Mouse (Mus musculus) intestine, embryonic 15.5 days (tissue): Measurements from ENCODE around the gene Xpo6. TPM values are rescaled to one million over a fixed set of nuclear protein-coding genes. Genes with fewer than 3 reads are reported as not detected.

ENCODE experiments used
- ATAC-seq: fragments of 200-750 bp; cut with Nextera tagmentation; 2 replicates; pipeline ENCODE4 v1.8.0; 2017; ENCODE audit warnings: moderate TSS enrichment, moderate library complexity
- H3K27ac ChIP-seq: fragments of 300-500 bp; sonication (generic); 2 replicates; pipeline ENCODE4 v1.5.1; 2015; ENCODE audit warnings: mild to moderate bottlenecking, inconsistent platforms
- H3K27me3 ChIP-seq: fragments of 300-500 bp; sonication (generic); replicated peaks from 2 replicates; pipeline ENCODE4 v1.6.1; 2015; ENCODE audit warnings: inconsistent platforms
- H3K36me3 ChIP-seq: fragments of 300-500 bp; sonication (generic); 2 replicates; pipeline ENCODE4 v1.6.1; 2015; ENCODE audit warnings: inconsistent platforms
- H3K4me1 ChIP-seq: fragments of 300-500 bp; sonication (generic); replicated peaks from 2 replicates; pipeline ENCODE4 v1.6.1; 2015; ENCODE audit warnings: inconsistent platforms
- H3K4me2 ChIP-seq: fragments of 300-500 bp; sonication (generic); replicated peaks from 2 replicates; pipeline ENCODE4 v1.6.1; 2015; ENCODE audit warnings: mild to moderate bottlenecking, inconsistent platforms
- H3K4me3 ChIP-seq: fragments of 300-500 bp; sonication (generic); replicated peaks from 2 replicates; pipeline ENCODE4 v1.5.1; 2015; ENCODE audit warnings: inconsistent platforms
- H3K9ac ChIP-seq: fragments of 300-500 bp; sonication (generic); 2 replicates; pipeline ENCODE4 v1.6.1; 2015; ENCODE audit warnings: inconsistent platforms
- H3K9me3 ChIP-seq: fragments of 300-500 bp; sonication (generic); 2 replicates; pipeline ENCODE4 v1.6.1; 2016; ENCODE audit warnings: inconsistent platforms
- WGBS: fragments of 180-500 bp; shearing (Covaris S2); methylation state at CpG from one replicate; pipeline ENCODE4 v1.1.7; 2015; 5-methylcytosine and 5-hydroxymethylcytosine counted together
- polyA plus RNA-seq: library from polyadenylated mRNA; unstranded; fragments of >200 nt; fragmentation: Nextera tagmentation; extraction: Ambion mirVana; gene quantifications from 2 replicates; pipeline ENCODE4 v1.2.1, GENCODE M21; 2015

Xpo6 gene
- polyA plus RNA-seq, 1 experiment from 2014 or later = 37.4 TPM

DNA sequence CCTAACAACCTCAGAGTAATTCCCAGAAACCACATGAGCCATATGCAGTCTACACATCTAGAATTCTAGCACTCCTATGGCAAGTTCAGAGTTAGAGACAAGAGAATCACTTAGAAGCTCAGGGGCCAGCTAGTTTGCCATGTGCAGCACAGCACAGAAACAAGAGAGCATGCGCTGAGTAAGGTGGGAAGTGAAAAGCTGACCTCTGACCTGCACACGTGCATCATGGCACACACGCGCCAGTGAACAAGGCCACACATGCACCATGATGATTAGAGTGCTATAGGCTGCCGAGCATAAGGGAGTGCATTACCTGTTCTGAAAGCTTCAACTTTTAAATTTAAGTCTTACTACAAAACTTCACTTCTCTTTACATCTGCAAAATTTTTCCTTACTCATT lies 45.6 kb downstream of the Xpo6 start:
- H3K36me3 ChIP-seq = peaks cover 13% of the 10 kb centered on the region
- no peaks in the 10 kb centered on the region for H3K9me3 ChIP-seq
- H3K9ac ChIP-seq = no peak overlapping the region
- 87% methylated on average over 5 of the region's 5 CpGs for WGBS
- no peak overlapping the region for H3K4me3 ChIP-seq
- no peaks in the 10 kb centered on the region for H3K27me3 ChIP-seq
- H3K4me1 ChIP-seq = no peaks in the 10 kb centered on the region
- H3K4me2 ChIP-seq = no peak overlapping the region
- no peak overlapping the region for H3K27ac ChIP-seq
- no peak for ATAC-seq

- ATAC-seq = no peak
- WGBS = 89% methylated on average over 4 of the region's 4 CpGs
Observed at GRCm38 (mm10) chr7:126152324-126152723, 48.0 kb downstream of the Xpo6 start.

GRCm38 (mm10) chr7:126146156-126146555 lies 54.1 kb downstream of the Xpo6 start:
- Histone ChIP-seq H3K4me3 (no peak overlapping the region), H3K36me3 (peaks cover 2% of the 10 kb centered on the region), H3K27me3 (no peaks in the 10 kb centered on the region), H3K4me2 (no peak overlapping the region), H3K9ac (no peak overlapping the region), H3K4me1 (no peaks in the 10 kb centered on the region), H3K27ac (no peak overlapping the region), H3K9me3 (no peaks in the 10 kb centered on the region)
- WGBS = 79% methylated on average over 1 of the region's 1 CpGs
- ATAC-seq = no peak

More at GRCm38 (mm10) chr7:126152324-126152723, 48.0 kb downstream of the Xpo6 start:
- Histone ChIP-seq H3K4me1 (no peaks in the 10 kb centered on the region), H3K9ac (no peak overlapping the region), H3K4me2 (no peak overlapping the region), H3K36me3 (peaks cover 10% of the 10 kb centered on the region), H3K9me3 (no peaks in the 10 kb centered on the region), H3K4me3 (no peak overlapping the region), H3K27me3 (no peaks in the 10 kb centered on the region), H3K27ac (no peak overlapping the region)

DNA sequence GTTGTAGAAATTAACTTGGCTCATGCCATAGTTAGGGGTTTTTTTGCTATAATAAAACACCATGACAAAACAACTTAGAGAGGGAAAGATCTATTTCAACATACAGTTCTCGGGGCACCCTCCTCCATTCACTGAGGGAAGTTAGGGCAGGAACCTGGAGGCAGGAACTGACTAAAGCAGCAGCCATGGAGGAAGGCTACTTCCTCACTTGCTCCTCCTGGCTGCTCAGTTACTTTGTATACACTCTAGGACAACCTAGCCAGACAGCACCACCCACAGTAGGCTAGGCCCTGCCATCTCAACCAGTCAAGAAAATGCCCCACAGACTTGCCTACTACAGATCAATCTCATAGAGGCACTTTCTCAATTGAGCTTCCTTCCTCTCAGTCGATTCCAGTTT lies 55.9 kb downstream of the Xpo6 start:
- no peaks in the 10 kb centered on the region for H3K9me3 ChIP-seq
- no peaks in the 10 kb centered on the region for H3K4me1 ChIP-seq
- H3K9ac ChIP-seq = no peak overlapping the region
- H3K4me2 ChIP-seq = no peak overlapping the region
- H3K36me3 ChIP-seq = peaks cover 8% of the 10 kb centered on the region
- H3K4me3 ChIP-seq = no peak overlapping the region
- H3K27ac ChIP-seq = no peak overlapping the region
- H3K27me3 ChIP-seq = no peaks in the 10 kb centered on the region
- ATAC-seq = no peak
- WGBS = 89% methylated on average over 2 of the region's 2 CpGs

DNA sequence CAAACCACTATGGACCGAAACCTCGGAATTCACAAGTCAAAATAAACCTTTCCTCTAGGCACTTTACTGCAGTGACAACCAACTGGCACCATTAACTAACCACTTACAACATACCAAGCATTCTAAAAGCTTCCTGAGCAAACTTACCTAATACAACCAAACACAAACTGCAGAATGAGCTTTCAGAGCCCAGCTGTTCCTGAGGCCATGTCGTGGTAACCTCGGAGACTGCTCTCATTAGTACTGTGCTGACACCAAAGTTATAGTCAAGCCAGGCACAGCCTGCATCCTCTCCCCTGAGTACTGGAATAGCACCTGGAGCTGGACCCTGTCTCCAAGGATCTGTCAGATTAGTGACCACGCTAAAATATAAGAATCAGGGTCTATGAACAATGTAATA lies 62.5 kb downstream of the Xpo6 start:
- ATAC-seq = no peak
- H3K9ac ChIP-seq = no peak overlapping the region
- H3K9me3 ChIP-seq = no peaks in the 10 kb centered on the region
- H3K4me2 ChIP-seq = no peak overlapping the region
- 93% methylated on average over 5 of the region's 5 CpGs for WGBS
- H3K27me3 ChIP-seq = no peaks in the 10 kb centered on the region
- no peaks in the 10 kb centered on the region for H3K4me1 ChIP-seq
- no peak overlapping the region for H3K27ac ChIP-seq
- H3K36me3 ChIP-seq = peaks cover 16% of the 10 kb centered on the region; the same call in 1 of the 2 replicates
- no peak overlapping the region for H3K4me3 ChIP-seq

DNA sequence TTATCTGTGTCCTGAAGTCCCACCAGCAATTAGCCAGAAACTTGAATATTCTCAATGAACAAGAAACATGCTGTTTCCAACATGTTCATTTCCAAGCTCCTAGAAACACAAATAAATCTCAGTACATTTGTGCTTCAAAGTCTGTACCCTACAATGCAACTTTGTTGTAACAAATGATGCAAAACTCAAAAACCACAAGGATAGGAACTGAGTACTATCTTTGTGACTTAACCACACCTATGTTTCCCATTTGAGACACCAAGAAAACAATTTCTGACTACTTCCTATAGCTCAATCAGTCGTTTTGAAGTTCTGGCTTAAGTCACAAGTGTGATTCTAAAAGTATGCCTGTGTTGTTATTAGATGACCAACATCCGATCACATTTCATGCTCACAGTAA lies 64.9 kb downstream of the Xpo6 start:
- no peaks in the 10 kb centered on the region for H3K9me3 ChIP-seq
- peaks cover 11% of the 10 kb centered on the region; the same call in 1 of the 2 replicates for H3K36me3 ChIP-seq
- no peaks in the 10 kb centered on the region for H3K27me3 ChIP-seq
- ATAC-seq = no peak
- no peak overlapping the region for H3K4me2 ChIP-seq
- 76% methylated on average over 2 of the region's 2 CpGs for WGBS
- no peak overlapping the region for H3K4me3 ChIP-seq
- no peak overlapping the region for H3K27ac ChIP-seq
- no peak overlapping the region for H3K9ac ChIP-seq
- no peaks in the 10 kb centered on the region for H3K4me1 ChIP-seq

- Histone ChIP-seq H3K4me2 (no peak overlapping the region), H3K4me3 (no peak overlapping the region), H3K27ac (no peak overlapping the region), H3K9me3 (no peaks in the 10 kb centered on the region), H3K27me3 (no peaks in the 10 kb centered on the region), H3K4me1 (no peaks in the 10 kb centered on the region), H3K36me3 (peaks cover 11% of the 10 kb centered on the region; the same call in 1 of the 2 replicates), H3K9ac (no peak overlapping the region)
- 88% methylated on average over 4 of the region's 4 CpGs for WGBS
- ATAC-seq = no peak
Observed at GRCm38 (mm10) chr7:126134634-126135321, 65.5 kb downstream of the Xpo6 start.

GRCm38 (mm10) chr7:126127673-126128072 lies 72.6 kb downstream of the Xpo6 start:
- no peak overlapping the region for H3K4me3 ChIP-seq
- H3K27ac ChIP-seq = no peak overlapping the region
- no peaks in the 10 kb centered on the region for H3K4me1 ChIP-seq
- H3K9me3 ChIP-seq = no peaks in the 10 kb centered on the region
- H3K4me2 ChIP-seq = no peak overlapping the region
- no peak for ATAC-seq
- H3K9ac ChIP-seq = no peak overlapping the region
- no peaks in the 10 kb centered on the region for H3K27me3 ChIP-seq
- WGBS = 90% methylated on average over 2 of the region's 2 CpGs
- peaks cover 16% of the 10 kb centered on the region; the same call in 1 of the 2 replicates for H3K36me3 ChIP-seq

GRCm38 (mm10) chr7:126126502-126126901 lies 73.8 kb downstream of the Xpo6 start:
- H3K27ac ChIP-seq = no peak overlapping the region
- no peak overlapping the region; the same call in 1 of the 2 replicates for H3K4me2 ChIP-seq
- H3K36me3 ChIP-seq = peaks cover 20% of the 10 kb centered on the region; the same call in 1 of the 2 replicates
- no peak overlapping the region for H3K9ac ChIP-seq
- WGBS = 45% methylated on average over 3 of the region's 3 CpGs
- H3K9me3 ChIP-seq = no peaks in the 10 kb centered on the region
- peak; percentile 92 for ATAC-seq
- no peak overlapping the region for H3K4me3 ChIP-seq
- H3K27me3 ChIP-seq = no peaks in the 10 kb centered on the region
- H3K4me1 ChIP-seq = no peaks in the 10 kb centered on the region

DNA sequence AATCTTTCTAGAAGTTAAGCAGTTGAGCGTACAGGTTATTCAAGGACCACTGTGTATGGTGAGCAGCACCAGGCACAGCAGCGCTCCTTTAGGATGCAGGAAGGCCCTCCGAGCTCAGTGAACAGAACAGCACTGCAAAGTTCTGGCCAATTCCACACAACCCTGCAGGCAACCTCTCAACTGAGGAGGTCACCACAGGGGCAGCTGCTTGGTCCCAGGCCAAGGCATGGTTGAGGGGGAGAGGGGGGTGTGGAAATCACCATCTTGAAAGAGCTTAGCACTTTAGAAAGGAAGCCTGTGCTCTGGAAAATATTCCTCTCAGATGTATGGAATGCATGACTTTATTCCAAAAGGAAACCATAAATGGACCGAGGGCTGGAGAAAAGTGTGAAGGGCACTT lies 78.8 kb downstream of the Xpo6 start:
- WGBS = 71% methylated on average over 4 of the region's 4 CpGs
- no peak overlapping the region for H3K4me2 ChIP-seq
- H3K4me3 ChIP-seq = no peak overlapping the region
- H3K27me3 ChIP-seq = no peaks in the 10 kb centered on the region
- H3K9me3 ChIP-seq = no peaks in the 10 kb centered on the region
- no peak overlapping the region for H3K9ac ChIP-seq
- ATAC-seq = no peak
- H3K4me1 ChIP-seq = no peaks in the 10 kb centered on the region
- no peak overlapping the region for H3K27ac ChIP-seq
- peaks cover 29% of the 10 kb centered on the region; the same call in 1 of the 2 replicates for H3K36me3 ChIP-seq

DNA sequence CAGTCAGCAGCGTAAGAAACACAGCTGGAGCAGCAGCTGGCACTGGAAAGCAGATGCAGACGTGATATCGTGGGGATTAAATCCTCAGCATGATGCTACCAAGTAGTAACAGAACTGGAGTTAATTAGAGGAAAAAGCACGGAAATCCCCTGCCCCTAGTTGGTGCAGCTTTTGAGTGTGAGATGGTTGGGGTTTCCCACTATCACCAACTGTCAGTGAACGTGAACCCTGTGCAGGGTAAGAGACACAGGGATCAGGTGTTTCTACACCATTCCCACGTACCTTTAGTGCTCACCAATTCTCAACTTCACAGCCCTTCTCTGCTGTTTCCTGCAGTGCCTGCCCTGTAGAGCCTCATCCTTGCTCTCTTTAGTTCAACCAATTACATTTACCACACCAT lies 80.5 kb downstream of the Xpo6 start:
- Histone ChIP-seq H3K36me3 (peaks cover 28% of the 10 kb centered on the region), H3K27me3 (no peaks in the 10 kb centered on the region), H3K27ac (no peak overlapping the region), H3K4me3 (no peak overlapping the region), H3K9me3 (no peaks in the 10 kb centered on the region), H3K9ac (no peak overlapping the region), H3K4me1 (no peaks in the 10 kb centered on the region), H3K4me2 (no peak overlapping the region)
- 84% methylated on average over 6 of the region's 6 CpGs for WGBS
- no peak for ATAC-seq

DNA sequence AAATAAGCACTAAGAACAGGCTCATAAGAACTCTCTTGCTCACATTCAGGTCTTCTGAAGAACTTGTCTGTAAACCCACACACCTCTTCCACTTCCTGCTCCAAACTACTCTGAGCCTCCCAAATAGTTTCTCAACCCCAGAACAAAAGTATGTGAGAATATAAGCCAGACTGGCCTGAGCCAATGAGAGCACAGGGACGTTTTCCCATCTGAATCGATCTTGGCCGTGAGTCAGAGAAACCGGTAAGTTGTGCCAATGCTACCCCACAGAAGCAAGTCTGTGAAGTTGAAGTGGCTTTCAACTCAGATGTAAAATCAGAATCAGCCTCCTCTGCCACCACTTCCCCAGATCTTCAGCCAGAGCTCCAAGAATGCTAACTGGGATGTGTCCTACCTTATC lies 87.0 kb downstream of the Xpo6 start:
- Histone ChIP-seq H3K27ac (no peak overlapping the region), H3K4me1 (no peaks in the 10 kb centered on the region), H3K9me3 (no peaks in the 10 kb centered on the region), H3K9ac (no peak overlapping the region), H3K27me3 (no peaks in the 10 kb centered on the region), H3K4me2 (no peak overlapping the region), H3K4me3 (no peak overlapping the region), H3K36me3 (peaks cover 29% of the 10 kb centered on the region)
- ATAC-seq = no peak
- 84% methylated on average over 4 of the region's 4 CpGs for WGBS

DNA sequence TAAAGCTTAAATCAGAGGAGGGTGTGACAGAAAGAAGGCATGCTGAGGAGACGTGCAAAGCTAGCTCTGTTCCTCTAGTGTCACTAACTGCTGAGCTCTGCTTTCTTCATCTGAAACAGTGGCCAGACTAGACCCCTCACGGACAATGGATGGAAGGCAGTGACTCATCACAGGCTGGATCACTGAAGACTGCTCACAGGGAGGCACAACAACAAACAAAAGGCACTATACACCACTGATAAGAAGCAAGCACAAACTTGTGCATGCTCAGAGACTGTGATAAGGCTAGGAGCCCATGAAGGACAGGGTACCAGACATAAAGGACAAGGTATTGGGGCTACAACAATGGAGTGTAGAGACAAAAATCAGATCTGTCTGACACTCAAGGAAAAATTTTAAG lies 89.1 kb downstream of the Xpo6 start:
- no peak overlapping the region for H3K27ac ChIP-seq
- H3K9me3 ChIP-seq = no peaks in the 10 kb centered on the region
- no peak overlapping the region for H3K4me2 ChIP-seq
- ATAC-seq = no peak
- H3K4me1 ChIP-seq = no peaks in the 10 kb centered on the region
- no peak overlapping the region for H3K4me3 ChIP-seq
- H3K27me3 ChIP-seq = no peaks in the 10 kb centered on the region
- 67% methylated on average over 2 of the region's 2 CpGs for WGBS
- peaks cover 47% of the 10 kb centered on the region for H3K36me3 ChIP-seq
- no peak overlapping the region for H3K9ac ChIP-seq
